Mouse (Mus musculus): ENCODE results near the gene Ifnab.

- TF ChIP-seq CTCF (IDR thresholded peaks at IDR 0.05; ENCODE audit: low read depth) (no peak), EP300 (IDR thresholded peaks at IDR 0.05; ENCODE audit: low read depth) (no peak)
Measured at GRCm38 (mm10) chr4:88723497-88724090, 32.4 kb upstream of the Ifnab start.
